Mouse (Mus musculus): Measurements from ENCODE around the gene Rora.

The Rora gene

DNA sequence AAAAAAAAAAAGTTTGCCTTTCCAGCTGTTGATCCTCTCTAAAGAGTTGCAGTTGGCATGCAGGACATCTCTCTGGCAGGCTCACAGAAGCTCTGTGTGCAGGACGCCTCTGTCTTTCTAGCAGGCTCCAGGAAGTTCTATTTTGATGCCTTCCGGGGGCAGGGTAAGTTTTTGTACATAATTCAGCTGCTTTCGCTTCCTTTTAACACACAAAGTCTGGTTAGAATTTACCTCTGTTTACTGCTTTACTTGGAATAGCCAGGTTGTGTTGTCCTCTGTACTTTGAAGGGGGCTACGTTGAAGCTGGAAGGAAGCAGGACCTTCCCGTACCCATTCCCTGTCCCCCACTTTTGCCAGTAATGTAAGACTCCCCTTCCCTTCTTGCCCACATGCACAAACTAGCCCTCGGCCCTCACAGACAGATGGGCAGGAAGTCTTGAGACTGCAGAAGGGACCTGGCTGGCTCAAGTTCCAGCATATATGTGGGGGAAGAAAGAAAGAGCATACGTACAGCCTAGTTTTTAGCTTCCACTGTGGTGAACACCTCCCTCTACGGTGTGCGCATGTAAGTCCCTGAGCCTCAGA lies 231.0 kb downstream of the Rora start:
- DNase-seq (ENCODE audit: low spot score), result no peak

- DNase-seq (ENCODE audit: low spot score), result no peak
Observed at GRCm38 (mm10) chr9:68888670-68889069, 235.1 kb downstream of the Rora start.

DNA sequence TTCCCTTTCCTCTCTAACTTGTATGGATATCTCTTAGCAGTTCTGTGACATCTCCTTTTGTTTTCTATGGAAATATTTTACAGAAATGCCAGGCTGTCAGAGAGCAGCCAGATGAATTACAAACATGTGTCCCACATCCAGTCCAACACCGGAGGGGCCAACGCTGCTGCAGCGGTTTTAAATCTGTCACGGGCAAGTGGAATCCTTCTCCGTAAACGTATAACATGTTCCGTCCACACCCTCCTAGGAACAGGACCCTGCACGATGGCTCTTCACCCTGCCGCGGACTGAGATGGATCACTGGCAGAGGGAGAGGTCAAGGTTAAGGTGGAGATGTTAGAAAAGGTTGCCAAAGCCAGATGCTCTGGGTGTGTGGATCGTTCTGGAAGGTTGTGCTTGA lies 237.8 kb downstream of the Rora start:
- no peak for DNase-seq (ENCODE audit: low spot score)

DNA sequence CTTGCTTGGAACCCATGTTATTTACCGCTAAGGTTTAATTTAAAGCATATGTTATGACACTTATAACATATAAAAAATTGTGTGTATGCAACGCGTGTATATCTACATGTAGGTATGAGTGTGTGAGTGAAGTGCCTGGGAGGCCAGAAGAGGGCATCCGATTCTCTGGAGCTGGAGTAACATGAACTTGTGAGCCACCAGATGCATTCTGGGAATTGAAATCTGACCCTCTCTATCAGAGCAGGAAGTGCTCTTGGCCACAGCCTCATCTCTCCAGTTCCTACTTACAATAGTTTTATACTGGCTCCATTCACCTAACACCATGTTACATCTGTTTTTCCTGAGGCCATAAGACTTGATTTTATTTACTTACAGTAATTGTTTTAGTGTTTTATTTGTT lies 238.8 kb downstream of the Rora start:
- DNase-seq (ENCODE audit: low spot score), result no peak

GRCm38 (mm10) chr9:68892859-68893258 lies 239.3 kb downstream of the Rora start:
- no peak for DNase-seq (ENCODE audit: low spot score)

DNA sequence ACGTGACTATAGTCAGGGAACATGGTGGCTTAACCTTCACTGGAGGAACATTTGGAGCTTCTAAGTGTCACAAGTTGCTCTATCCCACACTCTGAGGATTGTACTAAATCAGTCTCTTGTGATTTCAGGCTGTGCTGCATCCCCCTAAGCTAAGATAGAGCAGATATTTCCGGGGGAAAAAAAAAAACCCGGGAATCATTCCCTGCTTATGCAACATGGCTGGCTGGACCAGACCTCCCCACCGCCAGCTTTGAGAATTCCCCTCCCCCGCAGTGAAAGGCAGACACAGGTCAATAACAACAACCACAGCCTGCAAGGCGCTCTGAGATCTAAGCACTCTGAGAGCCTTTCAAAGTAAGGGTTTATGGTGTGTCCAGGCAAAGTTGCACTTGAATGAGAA lies 244.7 kb downstream of the Rora start:
- no peak for DNase-seq (ENCODE audit: low spot score)

- DNase-seq (ENCODE audit: low spot score), result no peak
Observed at GRCm38 (mm10) chr9:68899525-68900222, 246.1 kb downstream of the Rora start.

DNA sequence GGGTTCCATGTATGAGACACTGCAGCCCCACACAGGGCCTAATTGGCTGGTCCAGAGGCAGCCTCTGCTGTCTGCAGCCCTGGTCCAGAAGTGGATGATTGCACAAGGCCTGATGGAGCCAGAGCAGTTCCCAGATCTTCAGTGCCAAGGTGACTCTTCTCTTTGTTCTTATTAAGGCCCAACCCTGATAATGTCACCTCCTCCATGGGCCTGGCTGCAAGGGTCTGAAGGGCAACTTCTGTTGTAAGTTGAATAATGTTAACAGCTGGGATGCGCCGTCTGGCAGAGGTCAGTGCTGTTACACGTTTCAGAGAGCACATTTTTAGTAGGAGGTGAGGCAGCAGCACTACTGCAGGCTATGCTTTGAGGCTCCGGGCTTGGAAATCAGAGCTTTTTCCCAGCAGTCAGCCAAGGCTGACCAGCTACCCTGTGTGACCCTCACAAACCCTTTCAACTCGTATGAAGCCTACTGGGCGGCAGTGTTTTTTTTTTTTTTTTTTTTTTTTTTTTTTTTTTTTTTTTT lies 252.8 kb downstream of the Rora start:
- no peak for DNase-seq (ENCODE audit: low spot score)

DNA sequence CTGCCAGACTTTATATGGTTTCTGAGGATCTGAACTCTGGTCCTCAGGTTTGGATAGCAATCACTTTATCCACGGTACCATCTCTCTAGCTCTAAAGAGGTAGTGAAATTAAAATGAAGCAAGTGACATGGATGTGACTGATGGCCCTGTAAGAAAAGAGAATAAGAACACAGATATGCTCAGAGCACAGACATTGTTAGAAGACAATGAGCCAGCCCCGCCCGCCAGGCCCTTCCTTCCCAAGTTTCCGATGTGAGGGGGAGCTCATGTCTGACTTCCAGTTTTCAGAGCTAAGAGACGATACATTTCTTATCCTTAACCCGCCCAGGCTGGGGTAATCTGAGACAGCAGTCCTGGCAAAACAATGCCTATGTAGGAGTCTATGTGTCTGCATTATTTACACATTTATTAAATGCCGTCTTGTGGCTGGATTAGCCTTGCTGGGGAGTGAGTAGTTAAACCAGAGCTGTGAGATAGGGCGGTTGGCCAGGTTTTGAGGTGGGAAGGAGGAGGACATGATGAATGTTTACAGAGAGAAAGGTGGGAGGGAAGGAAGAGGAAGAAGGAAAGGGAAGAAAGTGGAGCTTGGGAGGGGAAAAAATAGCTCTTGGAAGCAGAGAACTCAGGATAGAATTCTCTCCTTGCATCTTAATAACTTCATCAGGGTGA lies 259.0 kb downstream of the Rora start:
- no peak for DNase-seq (ENCODE audit: low spot score)

DNA sequence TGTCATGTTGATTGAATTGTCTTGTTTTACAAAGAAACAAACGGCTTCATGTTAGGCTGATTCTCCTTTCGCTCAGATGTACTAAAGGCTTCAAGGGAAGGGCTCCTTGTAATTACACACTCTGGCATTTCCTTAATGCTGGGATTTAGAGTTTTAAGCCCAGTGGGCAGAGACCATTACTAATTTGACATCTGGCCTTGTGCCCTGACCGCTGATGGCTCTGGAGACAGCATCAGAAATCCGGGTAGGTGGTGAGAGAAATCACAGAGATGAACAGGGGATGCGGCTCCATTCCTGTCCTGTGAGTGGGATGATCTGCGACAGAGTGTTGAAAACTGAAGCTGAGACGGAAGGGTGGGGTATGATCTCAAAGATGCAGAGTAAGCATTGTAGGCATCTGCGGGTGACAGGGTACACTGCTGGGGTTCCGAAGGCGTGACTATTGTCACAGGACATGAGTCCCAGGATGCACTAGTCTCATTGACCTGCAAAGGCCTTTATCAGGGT lies 259.7 kb downstream of the Rora start:
- no peak for DNase-seq (ENCODE audit: low spot score)

DNA sequence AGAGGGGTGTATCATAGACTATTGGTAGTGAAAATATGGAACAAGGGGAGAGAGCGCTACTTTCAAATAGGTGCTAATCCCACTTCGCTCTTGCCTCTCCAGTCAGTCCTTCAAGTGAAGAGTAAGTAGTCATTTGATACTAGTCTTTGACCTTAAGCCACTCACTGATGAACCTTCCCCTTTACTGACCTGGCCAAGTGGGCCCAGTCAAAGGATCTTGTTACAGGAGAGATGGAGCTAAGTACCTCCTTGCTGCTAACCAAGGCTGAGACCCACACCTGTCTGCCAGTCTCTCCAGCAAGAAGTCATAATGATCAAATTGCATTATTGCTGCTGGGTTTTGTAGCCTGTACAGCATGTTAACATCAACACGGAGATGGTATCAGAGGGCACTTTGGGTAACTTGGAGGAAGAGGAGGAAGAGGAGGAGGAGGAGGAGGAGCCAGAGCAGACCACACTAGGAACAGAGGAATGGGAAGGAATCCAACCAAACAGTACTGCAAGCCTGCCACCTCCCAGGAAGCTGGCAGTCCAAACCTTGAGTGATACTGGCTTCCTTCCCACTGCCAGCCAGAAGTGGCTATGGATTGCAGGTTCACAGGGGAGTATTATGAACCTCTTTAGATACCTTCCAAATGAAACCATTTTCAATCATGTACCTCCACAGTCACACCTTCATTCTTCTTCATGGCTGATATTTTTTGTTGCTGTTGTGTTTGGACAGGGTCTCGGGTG lies 261.1 kb downstream of the Rora start:
- no peak for DNase-seq (ENCODE audit: low spot score)

GRCm38 (mm10) chr9:68916741-68917140 lies 263.2 kb downstream of the Rora start:
- no peak for DNase-seq (ENCODE audit: low spot score)

- DNase-seq (ENCODE audit: low spot score), result no peak
Observed at GRCm38 (mm10) chr9:68923128-68923601, 269.6 kb downstream of the Rora start.

DNA sequence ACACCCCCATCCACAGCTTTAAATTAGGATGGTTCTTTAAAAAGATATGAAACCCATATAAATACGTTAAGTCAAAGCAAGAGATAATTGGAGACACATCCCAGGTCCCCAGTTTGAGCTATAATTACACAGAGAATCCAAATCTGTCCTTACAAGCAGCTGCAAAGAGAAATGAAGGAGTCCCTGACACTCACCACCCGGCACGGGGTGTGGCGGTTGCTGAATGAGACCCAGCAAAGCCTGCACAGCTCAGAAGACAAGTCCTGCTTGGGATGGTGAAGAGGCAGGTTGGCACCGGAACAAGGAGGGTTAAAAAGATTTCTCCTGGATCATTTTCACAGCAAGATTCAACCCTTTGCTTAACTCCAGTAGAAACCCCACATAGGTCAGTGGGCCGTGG lies 272.8 kb downstream of the Rora start:
- DNase-seq (ENCODE audit: low spot score), result no peak

DNA sequence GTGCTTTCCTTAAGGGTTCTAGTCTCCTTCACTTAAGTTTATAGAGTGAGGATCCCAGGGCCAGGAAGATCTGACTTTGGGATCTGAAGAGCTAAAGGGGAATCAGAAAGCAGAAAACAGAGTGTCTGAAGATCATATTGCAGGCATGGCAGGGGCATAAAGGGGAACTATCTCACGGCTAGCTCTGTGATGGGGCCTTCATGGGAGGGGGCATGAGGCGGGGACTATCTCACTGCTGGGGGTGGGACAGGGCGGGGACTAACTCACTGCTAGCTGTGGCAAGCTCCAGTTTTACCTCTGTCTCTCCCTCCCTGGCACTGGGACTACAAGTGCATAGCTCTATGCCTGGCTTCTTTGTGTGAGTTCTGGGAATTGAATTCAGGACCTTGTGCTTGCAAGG lies 279.6 kb downstream of the Rora start:
- DNase-seq (ENCODE audit: low spot score), result no peak

DNA sequence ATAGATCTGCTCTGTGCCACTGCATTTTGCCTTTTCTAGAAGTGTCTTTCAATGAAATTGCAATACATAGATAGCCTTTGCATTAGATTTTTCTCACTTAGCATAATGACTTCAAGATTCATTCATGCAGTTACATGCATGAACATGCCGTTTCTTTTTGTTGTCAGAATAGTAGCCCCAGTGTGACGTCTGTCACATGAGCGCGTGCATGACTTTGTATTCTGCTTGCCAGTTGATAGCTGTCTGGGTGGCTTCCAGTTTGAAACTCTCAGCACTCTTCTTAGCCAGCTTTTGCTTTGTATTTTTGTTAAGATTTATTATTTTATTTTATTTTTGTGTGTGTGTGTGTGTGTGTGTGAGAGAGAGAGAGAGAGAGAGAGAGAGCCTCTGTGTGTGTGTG lies 280.7 kb downstream of the Rora start:
- no peak for DNase-seq (ENCODE audit: low spot score)

DNA sequence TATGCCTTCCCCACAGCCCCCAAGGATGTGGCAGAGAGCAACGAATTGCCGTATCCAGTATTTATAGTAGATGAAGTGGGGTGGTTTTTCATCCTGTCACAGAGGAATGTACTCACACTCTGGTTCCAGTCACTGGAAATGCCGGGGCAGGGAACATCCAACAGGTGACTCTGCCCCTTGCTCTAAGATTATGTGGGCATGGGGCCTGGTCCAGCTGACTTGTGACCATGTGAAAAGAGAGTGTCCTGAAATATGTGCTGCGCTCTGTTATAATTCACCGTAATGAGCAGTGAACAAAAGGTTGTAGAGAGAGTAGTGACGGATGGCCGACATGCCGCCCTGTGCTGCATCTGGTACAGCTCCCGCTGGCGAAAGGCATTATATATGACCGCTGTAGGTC lies 282.0 kb downstream of the Rora start:
- no peak for DNase-seq (ENCODE audit: low spot score)

DNA sequence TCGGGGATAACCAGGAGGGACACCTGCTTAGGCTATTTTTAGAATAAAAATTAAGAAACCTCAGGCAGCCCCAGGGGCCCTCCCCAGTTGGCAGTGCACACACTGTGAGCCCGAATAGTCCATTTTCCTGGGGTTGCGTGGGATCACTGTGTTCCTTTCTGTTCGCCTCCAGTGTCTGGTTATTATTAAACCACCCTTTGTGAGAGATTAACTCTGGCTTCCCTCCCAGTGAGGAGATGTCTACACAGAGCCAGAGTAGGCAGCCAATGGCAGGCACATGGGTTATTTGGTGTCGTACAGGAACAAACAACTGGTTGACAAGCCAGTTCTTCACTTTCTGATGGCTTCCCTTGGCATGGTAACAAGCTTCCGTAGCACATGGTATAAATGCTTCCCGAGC lies 287.5 kb downstream of the Rora start:
- DNase-seq (ENCODE audit: low spot score), result no peak

DNA sequence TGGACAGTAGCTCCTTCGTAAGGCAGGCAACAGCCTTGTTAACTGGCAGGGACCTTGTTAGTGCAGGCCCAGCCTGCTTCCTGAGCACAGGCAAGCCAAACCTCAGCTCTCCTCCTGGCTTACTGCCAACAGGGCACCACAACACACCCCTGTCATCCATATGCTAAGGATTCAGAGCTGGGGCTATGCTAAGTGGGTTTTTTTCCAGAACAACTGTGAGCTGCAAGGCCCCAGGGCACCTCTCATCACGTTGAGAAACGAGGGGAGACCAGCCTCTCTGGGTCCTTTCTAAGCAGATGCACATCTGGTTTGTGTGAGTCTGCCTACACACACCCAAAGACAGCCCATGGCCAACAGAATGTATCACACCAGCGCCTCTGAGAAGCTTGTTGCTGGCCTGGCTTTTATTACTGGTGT lies 289.0 kb downstream of the Rora start:
- no peak for DNase-seq (ENCODE audit: low spot score)

GRCm38 (mm10) chr9:68944026-68944425 lies 290.4 kb downstream of the Rora start:
- no peak for DNase-seq (ENCODE audit: low spot score)

DNA sequence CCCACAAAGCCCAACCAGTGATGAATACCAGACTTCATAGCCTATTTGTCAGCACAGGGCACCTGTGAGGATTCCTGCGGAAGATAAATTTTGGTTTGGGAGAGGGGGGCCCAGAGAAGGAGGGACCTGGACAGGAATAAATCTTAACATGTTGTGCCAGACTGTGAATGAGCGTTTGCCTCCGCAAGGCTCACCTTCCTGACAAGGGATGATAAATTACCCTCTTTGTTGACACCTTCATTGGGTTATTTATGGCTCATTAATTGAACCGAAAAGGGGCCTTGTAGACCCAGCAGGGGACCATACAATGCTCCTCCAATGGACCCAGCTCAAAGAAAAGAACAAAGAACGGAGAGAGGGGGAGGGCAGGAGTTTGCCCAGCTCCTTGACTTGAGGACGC lies 294.1 kb downstream of the Rora start:
- peak; percentile 66 for DNase-seq (ENCODE audit: low spot score)

DNA sequence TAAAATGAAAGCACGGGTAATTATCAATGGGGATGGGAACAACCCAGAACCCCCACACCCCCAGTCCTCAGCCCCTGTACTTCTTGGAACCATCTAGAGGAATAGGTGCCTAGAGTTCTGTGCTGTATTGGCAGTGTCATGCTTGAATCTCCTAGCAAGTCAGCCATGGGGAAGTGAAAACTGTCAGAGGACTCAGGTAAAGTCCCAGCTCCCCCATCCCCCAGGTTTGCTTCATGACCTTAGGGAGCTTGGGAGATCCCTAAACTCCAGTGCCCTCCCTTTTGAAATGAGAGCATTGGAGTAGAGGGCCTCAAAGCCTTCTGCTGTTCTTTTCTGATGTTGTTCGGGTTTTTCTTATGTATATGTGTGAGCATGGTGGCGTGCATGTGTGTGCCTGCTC lies 294.6 kb downstream of the Rora start:
- no peak for DNase-seq (ENCODE audit: low spot score)

Measured in retina, embryonic 14.5 days (tissue).